Mouse (Mus musculus) activated CD4-positive, CD25-positive, alpha-beta regulatory T cell, adult 4 months (primary cell): ENCODE measurements around the gene Cby1. TPM values are rescaled to one million over a fixed set of nuclear protein-coding genes. Genes with fewer than 3 reads are reported as not detected.

Experiments used
- ATAC-seq: one replicate; pipeline ENCODE4 v1.8.0; 2017
- polyA plus RNA-seq, 2 experiments: library from polyadenylated mRNA; unstranded; fragments of 100-300 nt; shearing (Covaris generic); gene quantifications; one replicate each; pipeline ENCODE4 v1.2.1; 2017

Cby1 gene
- polyA plus RNA-seq, 2 experiments from 2014 or later = 16.2 to 17.6 TPM

DNA sequence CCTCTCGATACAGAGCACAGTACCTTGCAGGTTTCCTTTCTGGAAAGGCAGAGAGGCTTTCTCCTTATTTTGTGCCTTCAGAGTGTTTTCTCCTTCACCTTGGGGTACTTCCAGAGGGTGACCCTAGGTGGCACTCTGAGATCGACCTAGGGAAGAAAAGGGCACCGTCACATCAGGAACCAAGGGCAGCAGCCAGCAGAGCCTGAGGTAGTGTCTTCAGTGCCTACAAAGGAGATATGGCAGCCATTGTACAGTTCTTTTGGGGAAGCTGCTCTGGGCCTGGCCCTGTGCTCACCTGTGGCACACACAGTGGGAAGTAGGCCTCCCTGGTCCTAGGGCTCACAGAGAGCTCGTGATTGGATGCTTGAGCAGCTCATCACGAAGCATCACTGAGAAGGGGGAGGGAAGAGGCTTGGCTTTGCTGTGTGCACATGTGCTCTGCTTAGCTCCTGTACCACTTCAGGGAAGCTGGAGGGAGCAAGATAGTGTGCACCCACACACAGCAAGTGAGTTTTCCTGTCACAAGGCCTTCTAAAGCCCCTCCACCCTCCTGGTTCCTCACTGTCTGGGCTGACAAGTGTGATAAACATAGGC lies 49.3 kb downstream of the Cby1 start:
- ATAC-seq = no peak

DNA sequence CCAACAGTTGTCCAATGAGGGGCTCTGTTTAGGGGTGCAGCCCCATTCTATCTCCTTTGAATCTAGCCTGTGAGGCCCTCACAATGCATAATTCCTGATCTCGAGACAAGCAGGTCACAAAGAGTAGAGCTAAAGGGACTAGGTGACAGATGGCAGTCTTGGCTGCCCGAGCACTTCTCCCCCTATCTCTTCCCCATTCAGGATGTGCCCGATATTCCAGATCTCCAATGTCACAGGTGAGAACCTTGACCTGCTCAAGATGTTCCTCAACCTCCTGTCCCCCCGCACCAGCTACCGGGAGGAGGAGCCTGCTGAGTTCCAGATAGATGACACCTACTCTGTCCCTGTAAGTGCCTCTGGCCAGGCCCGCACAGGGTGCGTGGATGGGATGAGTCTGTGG lies 56.6 kb downstream of the Cby1 start:
- ATAC-seq = no peak

DNA sequence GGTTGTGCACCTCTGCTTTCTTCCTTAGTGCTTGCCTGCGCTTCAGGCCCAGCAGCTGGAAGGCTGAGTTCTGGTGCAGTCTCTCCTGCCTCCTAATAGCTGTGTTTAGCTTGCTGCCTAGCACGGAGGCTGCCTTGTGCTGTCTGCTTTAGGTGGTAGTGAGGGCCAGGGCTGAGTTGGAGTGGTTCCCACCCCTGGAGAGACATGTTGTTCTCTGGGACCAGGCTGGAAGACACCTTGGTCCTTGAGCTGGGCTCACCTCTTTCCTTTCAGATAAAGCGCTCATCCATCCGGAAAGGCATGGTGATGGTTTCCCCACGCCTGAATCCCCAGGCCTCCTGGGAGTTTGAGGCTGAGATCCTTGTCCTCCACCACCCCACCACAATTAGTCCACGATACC lies 57.7 kb downstream of the Cby1 start:
- no peak for ATAC-seq

Other genes starting within 250 kb of the Cby1 start
- 1 to 10 TPM; 5.5 to 5.6 TPM for gene Csnk1e, start 203.6 kb upstream of the Cby1 start, polyA plus RNA-seq
- not detected for gene Kcnj4, start 154.0 kb upstream of the Cby1 start, polyA plus RNA-seq
- gene Kdelr3, start 142.8 kb upstream of the Cby1 start, polyA plus RNA-seq = under 1 TPM in 1 of 2 experiments, not detected in 1; 0.69 TPM
- gene Ddx17, start 112.5 kb upstream of the Cby1 start, polyA plus RNA-seq = 10 to 100 TPM; 28.3 to 33.9 TPM
- not detected for gene Dmc1, start 54.1 kb upstream of the Cby1 start, polyA plus RNA-seq
- under 1 TPM in 1 of 2 experiments, not detected in 1; 0.26 TPM for gene Fam227a, start 243 bp upstream of the Cby1 start, polyA plus RNA-seq
- 100 to 1,000 TPM; 217 to 224 TPM for gene Tomm22, start 11.7 kb downstream of the Cby1 start, polyA plus RNA-seq
- gene Josd1, start 28.7 kb downstream of the Cby1 start, polyA plus RNA-seq = 1 to 10 TPM; 2.9 to 3.6 TPM
- 10 to 100 TPM; 21.2 to 24.9 TPM for gene Gtpbp1, start 31.6 kb downstream of the Cby1 start, polyA plus RNA-seq
- gene Sun2, start 83.3 kb downstream of the Cby1 start, polyA plus RNA-seq = 10 to 100 TPM; 12.7 to 14.3 TPM
- gene Dnal4, start 118.7 kb downstream of the Cby1 start, polyA plus RNA-seq = 1 to 10 TPM; 5.3 to 6.9 TPM
- gene Nptxr, start 145.6 kb downstream of the Cby1 start, polyA plus RNA-seq = under 1 TPM; 0.09 to 0.11 TPM
- not detected for gene Npcd, start 175.0 kb downstream of the Cby1 start, polyA plus RNA-seq
- 10 to 100 TPM in 1 of 2 experiments, 1 to 10 TPM in 1; 8.4 to 15.1 TPM for gene Cbx6, start 175.5 kb downstream of the Cby1 start, polyA plus RNA-seq
- 100 to 1,000 TPM; 505 to 519 TPM for gene Apobec3, start 232.5 kb downstream of the Cby1 start, polyA plus RNA-seq